Mouse (Mus musculus) embryonic facial prominence, embryonic 12.5 days (tissue): Measurements from ENCODE around the gene Actl10. TPM values are rescaled to one million over a fixed set of nuclear protein-coding genes. Genes with fewer than 3 reads are reported as not detected.

Source experiments
- ATAC-seq: fragments of 200-750 bp; cut with Nextera tagmentation; 2 replicates; pipeline ENCODE4 v1.8.0; 2017; ENCODE audit not compliant: insufficient number of reproducible peaks, insufficient read depth, low FRiP score, low TSS enrichment
- H3K27ac ChIP-seq: fragments of 300-500 bp; sonication (generic); 2 replicates; pipeline ENCODE4 v1.5.1; 2016; ENCODE audit warnings: mild to moderate bottlenecking
- H3K27me3 ChIP-seq: fragments of 300-500 bp; sonication (generic); 2 replicates; pipeline ENCODE4 v1.6.1; 2016; ENCODE audit warnings: mild to moderate bottlenecking, moderate library complexity
- H3K36me3 ChIP-seq: fragments of 300-500 bp; sonication (generic); 2 replicates; pipeline ENCODE4 v1.6.1; 2016; ENCODE audit warnings: mild to moderate bottlenecking
- H3K4me1 ChIP-seq: fragments of 300-500 bp; sonication (generic); 2 replicates; pipeline ENCODE4 v1.6.1; 2016
- H3K4me2 ChIP-seq: fragments of 300-500 bp; sonication (generic); replicated peaks from 2 replicates; pipeline ENCODE4 v1.6.1; 2016; ENCODE audit warnings: mild to moderate bottlenecking, moderate library complexity
- H3K4me3 ChIP-seq: fragments of 300-500 bp; sonication (generic); 2 replicates; pipeline ENCODE4 v1.5.1; 2016; ENCODE audit warnings: mild to moderate bottlenecking
- H3K9ac ChIP-seq: fragments of 300-500 bp; sonication (generic); 2 replicates; pipeline ENCODE4 v1.6.1; 2016; ENCODE audit warnings: mild to moderate bottlenecking, moderate library complexity
- H3K9me3 ChIP-seq: fragments of 300-500 bp; sonication (generic); 2 replicates; pipeline ENCODE4 v1.6.1; 2016; ENCODE audit warnings: mild to moderate bottlenecking, moderate library complexity
- WGBS: fragments of 180-500 bp; shearing (Covaris S2); methylation state at CpG from one replicate; pipeline ENCODE4 v1.1.7; 2016; 5-methylcytosine and 5-hydroxymethylcytosine counted together
- polyA plus RNA-seq: library from polyadenylated mRNA; unstranded; fragments of >200 nt; fragmentation: Nextera tagmentation; extraction: Ambion mirVana; gene quantifications from 2 replicates; pipeline ENCODE4 v1.2.1, GENCODE M21; 2016

The Actl10 gene
- polyA plus RNA-seq, 1 experiment from 2014 or later: 0.28 TPM

DNA sequence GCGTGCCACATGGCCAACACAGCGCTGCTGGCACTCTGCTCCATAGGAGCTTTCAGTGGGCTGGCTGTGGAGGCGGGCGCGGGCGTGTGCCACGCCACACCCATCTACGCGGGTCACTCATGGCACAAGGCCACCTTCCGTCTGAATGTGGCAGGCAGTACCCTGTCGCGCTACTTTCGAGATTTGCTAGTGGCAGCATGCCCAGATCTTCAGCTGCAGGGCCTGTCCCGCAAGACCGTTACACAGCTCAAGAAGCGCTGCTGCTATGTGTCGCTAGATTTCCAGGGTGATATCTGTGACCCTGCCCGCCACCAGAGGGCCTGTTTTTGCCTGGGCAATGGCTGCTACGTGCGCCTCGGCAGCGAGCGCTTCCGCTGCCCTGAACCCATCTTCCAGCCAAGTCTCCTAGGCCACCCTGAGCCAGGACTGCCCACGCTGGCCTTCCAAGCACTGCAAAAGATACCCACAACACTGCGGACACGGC is 890 bp downstream of the Actl10 start:
- Histone ChIP-seq H3K9me3 (no peaks in the 10 kb centered on the region), H3K4me3 (0 out of 2 replicates have a peak overlapping the region, but pooled peaks have one; percentile 2), H3K4me1 (peaks cover 33% of the 10 kb centered on the region), H3K9ac (0 out of 2 replicates have a peak overlapping the region, but pooled peaks have one; percentile 8), H3K36me3 (no peaks in the 10 kb centered on the region), H3K27me3 (peaks cover 37% of the 10 kb centered on the region), H3K4me2 (peak overlapping the region; percentile 32), H3K27ac (no peak overlapping the region)
- ATAC-seq: no peak; the same call in 1 of the 2 replicates
- WGBS: 29% methylated on average over 27 of the region's 27 CpGs

DNA sequence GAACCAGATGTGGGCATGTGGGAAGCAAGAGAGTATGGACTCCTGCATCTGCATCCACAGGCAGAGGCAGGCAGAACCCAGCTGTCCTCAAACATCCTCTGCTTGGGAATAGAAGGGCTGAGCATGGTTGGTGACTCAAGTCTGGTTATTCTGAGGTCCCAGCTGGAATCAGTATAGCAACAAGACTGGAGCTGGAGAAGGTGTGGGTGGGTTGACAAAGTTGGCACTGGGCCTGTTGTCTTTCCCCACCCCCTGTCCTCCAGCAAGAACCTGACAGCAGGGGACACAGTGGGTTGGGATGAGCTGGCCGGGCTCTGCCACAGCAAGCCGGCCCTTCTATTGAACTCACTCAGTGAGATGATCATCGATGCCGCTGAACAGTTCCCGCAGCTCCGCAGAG is 3.7 kb downstream of the Actl10 start:
- 83% methylated on average over 6 of the region's 6 CpGs for WGBS
- H3K27ac ChIP-seq: no peak overlapping the region
- H3K4me1 ChIP-seq: peaks cover 32% of the 10 kb centered on the region
- peaks cover 31% of the 10 kb centered on the region for H3K27me3 ChIP-seq
- H3K4me2 ChIP-seq: no peak overlapping the region
- H3K9ac ChIP-seq: no peak overlapping the region
- no peak for ATAC-seq
- H3K4me3 ChIP-seq: no peak overlapping the region
- peaks cover 3% of the 10 kb centered on the region; the same call in 1 of the 2 replicates for H3K36me3 ChIP-seq
- H3K9me3 ChIP-seq: no peaks in the 10 kb centered on the region

DNA sequence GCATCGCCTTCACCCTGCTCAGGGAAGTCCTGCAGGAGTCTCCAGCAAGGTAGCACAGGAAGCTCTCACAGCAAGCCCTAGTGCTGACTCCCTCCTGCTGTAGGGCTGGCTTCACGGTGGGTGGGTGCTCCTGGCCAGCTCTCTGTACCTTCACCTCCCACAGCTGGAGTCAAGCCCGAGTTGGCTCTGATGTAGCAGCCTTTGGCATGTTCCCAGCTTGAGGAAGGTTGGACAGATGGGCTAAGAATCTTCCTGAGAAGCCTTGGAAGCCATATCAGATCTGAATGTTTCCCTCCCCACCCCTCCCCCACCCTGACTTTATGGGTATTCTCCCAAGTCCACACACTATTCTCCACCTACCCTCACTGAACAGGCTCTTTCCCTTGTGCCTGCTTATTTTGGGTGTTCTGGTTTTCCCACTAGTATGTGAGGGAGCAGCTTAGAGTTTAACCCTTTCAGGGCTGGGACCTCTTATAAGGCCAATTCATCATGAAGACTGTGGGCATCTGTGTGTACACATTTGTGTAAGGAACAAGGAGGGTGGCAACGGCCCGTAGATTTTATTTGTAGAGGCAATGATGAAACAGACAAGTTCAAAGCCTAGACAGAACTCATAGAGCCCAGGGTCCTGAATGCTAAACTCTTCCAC is 5.7 kb downstream of the Actl10 start:
- H3K36me3 ChIP-seq: peaks cover 19% of the 10 kb centered on the region
- no peak overlapping the region for H3K4me2 ChIP-seq
- H3K9ac ChIP-seq: no peak overlapping the region
- H3K27me3 ChIP-seq: peaks cover 13% of the 10 kb centered on the region
- ATAC-seq: no peak
- peaks cover 24% of the 10 kb centered on the region for H3K4me1 ChIP-seq
- H3K9me3 ChIP-seq: no peaks in the 10 kb centered on the region
- no peak overlapping the region for H3K27ac ChIP-seq
- WGBS: 53% methylated on average over 5 of the region's 5 CpGs
- no peak overlapping the region for H3K4me3 ChIP-seq

DNA sequence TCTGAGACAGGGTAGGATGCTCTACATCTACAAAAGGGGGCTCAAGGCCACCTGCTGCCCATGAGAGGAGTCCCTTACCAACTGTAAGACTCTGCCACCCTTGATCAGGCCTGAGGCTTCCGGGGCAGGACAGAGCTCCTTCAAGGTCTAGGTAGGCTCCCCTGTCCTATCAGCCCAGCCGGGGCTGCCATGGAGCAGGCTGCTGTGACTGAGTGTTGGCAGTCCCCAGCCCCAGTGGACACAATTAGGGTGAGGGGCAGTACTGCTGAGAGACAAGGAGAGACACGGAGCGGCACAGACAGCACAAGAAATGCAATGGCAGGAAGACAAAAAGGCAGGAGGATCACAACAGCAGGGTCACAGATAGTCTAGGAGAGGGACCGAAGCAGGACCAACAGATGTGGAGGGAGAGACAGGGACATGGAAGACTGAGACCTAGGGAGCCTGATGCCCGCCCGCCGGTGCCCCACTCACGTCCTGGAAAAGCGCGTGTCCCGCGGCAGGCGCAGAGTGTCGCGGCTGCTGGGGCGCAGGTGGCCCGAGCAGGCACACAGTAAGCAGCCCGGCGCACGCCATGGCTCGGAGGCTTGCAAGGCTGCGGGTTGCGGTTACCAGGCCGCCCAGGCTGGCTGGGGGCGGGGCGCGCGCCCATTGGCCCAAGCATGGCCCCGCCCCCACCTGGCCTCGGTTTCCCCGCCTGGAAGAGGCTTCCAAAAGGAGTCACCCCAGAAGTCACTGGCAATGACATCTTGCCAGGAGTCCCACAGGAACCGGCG is 6.9 kb downstream of the Actl10 start, which contains the start of gene Necab3:
Gene Necab3 (minus strand): TSS at position 627 of the 776 bp plus-strand sequence.
- no peak for ATAC-seq
- Histone ChIP-seq H3K27me3 (0 out of 2 replicates have a peak, but pooled peaks cover 6% of the 10 kb centered on the region), H3K4me2 (peak within 1 kb of the TSS; percentile 59), H3K27ac (no peak within 1 kb of the TSS), H3K4me3 (peak within 1 kb of the TSS; percentile 33), H3K9me3 (no peaks in the 10 kb centered on the region), H3K9ac (peak within 1 kb of the TSS; percentile 45), H3K4me1 (peaks cover 18% of the 10 kb centered on the region), H3K36me3 (peaks cover 29% of the 10 kb centered on the region)
- 5% methylated on average over 34 of the region's 34 CpGs for WGBS

DNA sequence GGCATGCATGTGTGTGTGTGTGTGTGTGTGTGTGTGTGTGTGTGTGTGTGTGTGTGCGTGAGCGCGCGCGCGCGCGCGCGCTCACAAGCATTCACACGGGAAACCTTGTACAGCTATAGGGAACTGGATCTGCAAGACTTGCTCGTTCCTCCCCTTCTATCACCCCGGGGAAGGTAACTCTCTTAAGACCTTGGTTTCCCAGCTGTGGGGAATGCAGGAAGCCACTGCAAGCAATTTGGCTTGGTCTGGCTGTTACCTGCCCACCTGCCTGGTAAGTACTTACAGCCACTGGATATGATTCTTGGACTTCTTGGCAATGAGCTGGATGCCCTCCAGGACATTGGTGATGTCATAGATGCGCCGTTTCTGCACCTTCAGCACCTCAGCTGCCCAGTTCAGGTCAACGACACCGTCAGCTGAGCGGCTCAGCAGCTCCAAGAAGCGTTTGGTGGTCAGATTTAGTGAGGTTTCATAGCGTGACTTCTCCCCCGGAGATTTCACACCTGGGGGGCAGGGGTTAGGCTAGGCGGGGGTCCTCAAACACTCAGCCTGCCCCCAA is 12.1 kb downstream of the Actl10 start:
- ATAC-seq: no peak
- no peak overlapping the region for H3K4me2 ChIP-seq
- WGBS: 90% methylated on average over 22 of the region's 22 CpGs
- peaks cover 34% of the 10 kb centered on the region for H3K4me1 ChIP-seq
- H3K9ac ChIP-seq: no peak overlapping the region
- no peaks in the 10 kb centered on the region for H3K27me3 ChIP-seq
- H3K27ac ChIP-seq: no peak overlapping the region
- no peak overlapping the region for H3K4me3 ChIP-seq
- peaks cover 38% of the 10 kb centered on the region for H3K36me3 ChIP-seq
- no peaks in the 10 kb centered on the region for H3K9me3 ChIP-seq

DNA sequence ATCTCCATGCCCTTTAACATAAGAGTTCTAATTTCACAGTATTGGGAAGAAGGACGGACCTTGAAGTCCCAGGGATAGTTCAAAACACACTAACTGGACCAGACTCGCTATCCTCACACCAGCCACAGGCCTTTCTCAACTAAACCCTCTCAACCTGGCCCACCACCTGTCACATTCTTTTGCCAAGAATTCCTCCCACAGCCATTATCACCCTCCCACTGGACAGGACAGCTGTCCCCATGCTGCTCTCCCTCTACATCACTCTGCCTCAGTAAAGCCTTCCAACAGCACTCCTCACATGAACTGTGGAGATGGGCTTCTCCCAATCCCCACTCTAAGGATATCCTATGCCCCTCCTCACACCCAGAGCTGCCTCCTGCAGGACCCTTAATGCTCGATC is 14.0 kb downstream of the Actl10 start:
- 83% methylated on average over 3 of the region's 3 CpGs for WGBS
- no peak overlapping the region for H3K9ac ChIP-seq

DNA sequence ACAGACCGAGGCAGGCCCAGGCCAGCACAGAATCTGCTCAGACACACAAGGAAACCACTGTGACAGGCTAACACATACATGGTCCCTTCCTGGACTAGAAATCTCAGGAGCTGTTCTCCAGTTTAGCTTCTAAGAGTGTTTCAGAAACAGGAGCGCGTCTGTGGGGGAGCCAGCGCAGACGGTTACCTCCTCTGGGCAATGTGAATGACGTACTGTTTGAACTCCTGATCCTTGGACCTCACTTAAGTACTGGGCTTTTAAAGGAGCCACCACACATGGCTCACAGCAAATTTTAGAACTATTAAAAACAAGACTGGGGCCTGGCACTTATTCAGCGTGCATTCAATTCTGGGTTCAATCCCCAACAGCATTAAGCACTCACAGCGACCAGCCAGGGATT is 15.1 kb downstream of the Actl10 start:
- peaks cover 23% of the 10 kb centered on the region for H3K36me3 ChIP-seq
- no peak for ATAC-seq
- no peak overlapping the region for H3K4me3 ChIP-seq
- peaks cover 31% of the 10 kb centered on the region for H3K4me1 ChIP-seq
- H3K27me3 ChIP-seq: no peaks in the 10 kb centered on the region
- H3K27ac ChIP-seq: 0 out of 2 replicates have a peak overlapping the region, but pooled peaks have one; percentile 36
- H3K9ac ChIP-seq: peak overlapping the region; percentile 27; the same call in 1 of the 2 replicates
- peak overlapping the region; percentile 86; the same call in 1 of the 2 replicates for H3K4me2 ChIP-seq
- WGBS: 45% methylated on average over 8 of the region's 8 CpGs
- no peaks in the 10 kb centered on the region for H3K9me3 ChIP-seq

More for the DNA sequence above, 14.0 kb downstream of the Actl10 start:
- Histone ChIP-seq H3K4me3 (no peak overlapping the region), H3K4me2 (no peak overlapping the region), H3K36me3 (peaks cover 31% of the 10 kb centered on the region), H3K27ac (0 out of 2 replicates have a peak overlapping the region, but pooled peaks have one; percentile 30), H3K27me3 (no peaks in the 10 kb centered on the region), H3K4me1 (peaks cover 31% of the 10 kb centered on the region), H3K9me3 (no peaks in the 10 kb centered on the region)
- ATAC-seq: no peak

DNA sequence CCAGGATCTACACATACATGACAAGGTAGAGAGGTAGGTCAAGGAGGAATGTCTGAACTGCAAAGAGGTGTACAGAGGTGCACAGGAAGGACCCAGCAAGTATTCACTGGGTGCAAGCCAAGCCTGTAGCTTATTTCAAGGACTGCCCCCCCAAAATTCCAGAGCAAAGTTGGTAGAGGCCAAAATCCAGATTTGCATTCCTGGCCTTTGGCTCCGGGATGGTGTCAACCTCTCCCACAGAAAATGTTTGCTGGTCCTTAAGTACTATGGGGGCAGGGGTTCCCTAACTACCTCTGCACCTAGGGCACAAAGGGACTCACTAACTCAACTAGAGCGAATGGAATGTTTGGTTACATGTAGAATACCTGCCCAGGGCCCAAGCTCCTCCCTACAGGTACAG is 16.2 kb downstream of the Actl10 start:
- H3K9me3 ChIP-seq: no peaks in the 10 kb centered on the region
- peak overlapping the region; percentile 63; the same call in 1 of the 2 replicates for H3K27ac ChIP-seq
- no peaks in the 10 kb centered on the region for H3K27me3 ChIP-seq
- peak overlapping the region; percentile 87 for H3K4me3 ChIP-seq
- peak overlapping the region; percentile 86 for H3K4me2 ChIP-seq
- WGBS: 80% methylated on average over 2 of the region's 2 CpGs
- H3K4me1 ChIP-seq: peaks cover 31% of the 10 kb centered on the region
- H3K9ac ChIP-seq: no peak overlapping the region
- ATAC-seq: no peak
- H3K36me3 ChIP-seq: peaks cover 16% of the 10 kb centered on the region

DNA sequence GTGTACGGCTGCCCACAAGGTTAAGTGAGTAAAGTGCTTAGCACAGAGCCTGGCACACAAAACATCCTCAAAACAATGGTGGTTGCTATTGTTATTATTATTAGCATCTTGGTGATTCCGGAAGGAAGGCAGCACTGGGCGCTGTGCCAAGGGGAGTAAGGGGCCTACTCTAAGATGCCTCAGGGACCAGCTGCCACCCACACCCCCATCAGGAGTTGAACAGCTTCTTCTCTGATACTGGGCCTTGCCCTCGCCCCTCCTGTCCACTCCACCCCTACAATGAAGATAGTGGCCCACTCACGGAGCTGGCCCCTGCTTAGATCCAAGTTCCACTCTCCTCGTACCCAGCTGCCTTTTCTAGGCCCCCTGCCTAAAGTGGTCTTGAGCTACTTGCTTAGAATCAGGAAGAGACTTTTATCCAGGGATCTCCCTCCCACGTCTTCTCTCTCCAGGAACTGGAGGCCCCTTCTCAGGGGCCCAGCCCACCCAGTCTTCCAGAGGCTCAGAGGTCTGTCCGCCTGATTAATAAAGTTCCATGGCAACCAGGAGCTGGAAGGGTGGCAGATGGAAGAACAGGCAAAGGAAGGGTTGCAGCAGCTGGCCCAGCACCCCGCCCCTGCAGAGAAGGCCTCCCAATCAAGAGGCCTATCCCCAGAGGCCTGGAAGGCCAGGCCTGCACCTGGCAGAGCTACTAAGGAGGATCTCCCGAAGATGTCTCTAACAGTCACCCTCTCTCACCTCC is 16.9 kb downstream of the Actl10 start:
- H3K27ac ChIP-seq: peak overlapping the region; percentile 88
- peak overlapping the region; percentile 86 for H3K4me2 ChIP-seq
- no peaks in the 10 kb centered on the region for H3K9me3 ChIP-seq
- peaks cover 9% of the 10 kb centered on the region for H3K36me3 ChIP-seq
- H3K4me3 ChIP-seq: peak overlapping the region; percentile 87
- no peaks in the 10 kb centered on the region for H3K27me3 ChIP-seq
- no peak for ATAC-seq
- WGBS: 25% methylated on average over 10 of the region's 10 CpGs
- H3K9ac ChIP-seq: peak overlapping the region; percentile 80
- H3K4me1 ChIP-seq: peaks cover 31% of the 10 kb centered on the region

DNA sequence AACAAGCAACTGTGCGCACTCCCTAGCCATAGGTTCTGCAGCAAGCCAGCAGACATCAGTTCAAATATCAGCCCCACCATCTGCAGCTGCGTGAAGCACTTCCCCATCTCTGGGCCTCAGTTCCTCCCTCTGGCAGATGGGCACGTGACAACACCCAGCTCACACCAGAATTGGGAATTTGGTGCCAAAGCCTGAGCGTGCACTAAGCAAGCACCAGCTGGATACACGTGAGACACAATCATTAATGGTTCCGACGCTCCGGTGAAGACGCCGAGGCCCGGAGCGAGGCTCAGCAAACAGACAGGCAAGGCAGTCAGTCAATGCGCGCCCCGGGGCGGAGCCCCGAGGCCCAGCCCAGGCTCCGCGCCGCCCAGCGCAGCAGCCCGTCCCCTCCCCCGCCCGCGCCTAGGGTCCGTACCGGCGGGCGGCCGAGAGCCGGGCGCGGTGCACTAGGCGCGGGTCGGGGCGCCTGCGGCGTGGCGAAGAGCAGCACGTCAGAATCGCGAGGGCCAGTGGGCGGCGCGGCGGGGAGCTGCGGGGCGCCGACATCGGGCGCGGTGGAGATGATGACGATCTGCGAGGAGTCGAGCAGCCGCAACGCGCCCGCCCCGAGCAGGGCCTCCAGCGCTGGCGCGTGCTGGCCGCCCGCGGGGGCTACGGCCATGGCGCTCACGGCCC is 17.6 kb downstream of the Actl10 start:
- Histone ChIP-seq H3K27me3 (no peaks in the 10 kb centered on the region), H3K9ac (peak overlapping the region; percentile 80), H3K9me3 (no peaks in the 10 kb centered on the region), H3K4me3 (peak overlapping the region; percentile 87), H3K4me1 (peaks cover 31% of the 10 kb centered on the region), H3K36me3 (0 out of 2 replicates have a peak, but pooled peaks cover 1% of the 10 kb centered on the region), H3K27ac (peak overlapping the region; percentile 88), H3K4me2 (peak overlapping the region; percentile 86)
- WGBS: under 1% methylated on average over 51 of the region's 70 CpGs
- peak; percentile 75 for ATAC-seq
